Mouse (Mus musculus) liver, adult 2 months (tissue): Measurements from ENCODE around the gene Cacnb1.

Source experiments
- CTCF ChIP-seq: fragments of 200-500 bp; IDR thresholded peaks from 2 replicates; pipeline ENCODE4 v1.5.1; 2011; ENCODE audit warnings: low read depth, low read length, control low read depth
- POLR2A ChIP-seq: fragments of 200-500 bp; IDR thresholded peaks from 2 replicates; pipeline ENCODE4 v1.6.1; 2011; ENCODE audit warnings: low read length, control low read depth; ENCODE audit not compliant: insufficient read depth; ENCODE audit errors: extremely low read depth

- no peak for TF ChIP-seq CTCF
- TF ChIP-seq POLR2A, result no peak
Measured at GRCm38 (mm10) chr11:98042741-98043140, 19.9 kb upstream of the Cacnb1 start.
